Mouse (Mus musculus): ENCODE measurements around the gene Ctbp1. TPM values are rescaled to one million over a fixed set of nuclear protein-coding genes. Genes with fewer than 3 reads are reported as not detected.

Ctbp1 gene
- polyA plus RNA-seq, 1 experiment from 2014 or later = 513 TPM

DNA sequence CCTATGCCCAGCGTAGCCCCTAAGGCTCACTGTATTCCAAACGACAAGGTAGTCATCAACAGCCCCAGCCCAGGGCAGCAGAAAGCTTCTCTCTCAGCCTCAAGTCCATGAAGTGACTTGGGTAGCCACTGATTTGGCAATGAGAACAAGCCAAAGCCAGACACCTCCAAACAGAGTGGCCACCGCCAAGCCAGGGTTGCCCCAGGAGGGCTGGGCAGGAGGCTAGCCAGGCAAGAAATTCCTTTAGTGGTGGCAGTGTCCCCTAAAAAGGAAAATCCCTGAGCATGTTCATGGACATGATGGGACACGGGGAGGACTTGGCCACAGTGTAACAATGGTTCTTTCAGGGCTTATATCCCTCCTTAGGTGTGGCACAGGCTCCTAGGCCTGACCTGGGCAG, 55.0 kb downstream of the Ctbp1 start:
- Histone ChIP-seq H3K4me2 (ENCODE audit: low read depth, low read length) (no peak overlapping the region), H3K4me3 (ENCODE audit: low read depth, low read length) (no peak overlapping the region), H3K36me3 (ENCODE audit: control insufficient read depth, insufficient read depth, low read length) (no peaks in the 10 kb centered on the region), H3K4me1 (ENCODE audit: control insufficient read depth, insufficient read depth, low read length) (no peaks in the 10 kb centered on the region), H3K9me3 (ENCODE audit: control insufficient read depth, low read length) (no peaks in the 10 kb centered on the region), H3K9ac (replicated peaks; ENCODE audit: low read depth, low read length) (no peak overlapping the region), H3K27me3 (ENCODE audit: control insufficient read depth, insufficient read depth, low read length) (no peaks in the 10 kb centered on the region), H3K27ac (ENCODE audit: low read depth, low read length) (no peak overlapping the region)
- 90% methylated on average over 4 of the region's 4 CpGs for WGBS
- ATAC-seq (ENCODE audit: low read depth) = no peak

DNA sequence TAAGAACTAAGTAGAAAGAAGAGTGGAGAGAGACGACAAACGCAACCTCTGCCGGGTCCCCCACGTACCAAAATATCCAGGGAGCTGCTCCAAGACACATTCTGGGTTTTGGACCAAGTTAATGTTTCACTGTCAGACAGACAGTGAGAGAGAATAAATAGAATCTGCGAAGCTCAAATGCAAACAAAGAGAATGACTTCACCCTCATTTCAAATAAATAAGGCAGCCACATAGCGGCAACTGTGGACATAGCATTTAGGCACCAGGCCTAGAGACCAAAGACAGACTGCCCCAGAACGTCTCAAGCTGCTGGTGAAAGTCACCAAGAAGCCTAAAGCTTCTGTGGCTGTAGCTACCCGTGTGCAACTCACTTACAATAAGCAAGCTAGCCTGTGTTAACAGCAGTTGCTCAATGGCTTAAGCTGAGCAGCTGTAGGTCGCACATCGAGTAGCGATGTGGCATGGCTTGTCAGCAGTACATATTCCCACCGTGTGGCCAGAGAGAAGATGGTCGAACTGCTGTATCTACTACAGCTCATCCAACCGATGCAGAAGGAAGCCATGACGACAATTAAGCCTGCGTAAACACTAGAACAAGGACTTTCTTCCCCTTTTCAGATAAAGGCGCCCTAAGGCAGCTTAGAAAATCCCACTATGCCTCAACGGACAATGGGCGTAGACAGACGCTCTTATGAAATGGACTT, 55.9 kb downstream of the Ctbp1 start:
- no peaks in the 10 kb centered on the region for H3K27me3 ChIP-seq (ENCODE audit: control insufficient read depth, insufficient read depth, low read length)
- no peaks in the 10 kb centered on the region for H3K9me3 ChIP-seq (ENCODE audit: control insufficient read depth, low read length)
- H3K9ac ChIP-seq (replicated peaks; ENCODE audit: low read depth, low read length) = no peak overlapping the region
- no peak overlapping the region for H3K4me2 ChIP-seq (ENCODE audit: low read depth, low read length)
- H3K27ac ChIP-seq (ENCODE audit: low read depth, low read length) = no peak overlapping the region
- ATAC-seq (ENCODE audit: low read depth) = no peak
- no peaks in the 10 kb centered on the region for H3K36me3 ChIP-seq (ENCODE audit: control insufficient read depth, insufficient read depth, low read length)
- no peak overlapping the region for H3K4me3 ChIP-seq (ENCODE audit: low read depth, low read length)
- 71% methylated on average over 20 of the region's 20 CpGs for WGBS
- no peaks in the 10 kb centered on the region for H3K4me1 ChIP-seq (ENCODE audit: control insufficient read depth, insufficient read depth, low read length)

DNA sequence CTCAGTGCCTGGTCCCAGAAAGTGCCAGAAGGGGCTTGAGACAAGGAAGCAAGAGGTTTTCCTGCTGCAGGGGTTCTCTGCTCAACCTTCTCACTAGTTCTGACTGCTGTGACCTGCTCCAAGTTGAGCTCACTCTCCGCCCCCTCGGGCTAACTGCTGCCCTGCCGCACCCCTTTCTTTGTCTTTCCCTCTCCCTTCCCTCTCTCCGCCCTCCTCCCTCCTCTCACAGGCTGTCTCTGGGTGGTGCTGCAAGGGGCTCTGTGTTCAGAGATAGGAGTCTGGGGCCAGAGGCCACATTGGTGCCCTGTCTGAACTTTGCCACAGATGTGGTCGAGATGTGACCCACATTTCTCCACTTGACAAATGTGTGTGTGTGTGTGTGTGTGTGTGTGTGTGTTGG, 56.7 kb downstream of the Ctbp1 start, which contains the start of gene Spon2:
Spon2 (minus strand) TSS at position 375 of the 400 bp plus-strand sequence.
- Histone ChIP-seq H3K36me3 (ENCODE audit: control insufficient read depth, insufficient read depth, low read length) (no peaks in the 10 kb centered on the region), H3K4me2 (ENCODE audit: low read depth, low read length) (no peak within 1 kb of the TSS), H3K4me3 (ENCODE audit: low read depth, low read length) (no peak within 1 kb of the TSS), H3K9ac (replicated peaks; ENCODE audit: low read depth, low read length) (no peak within 1 kb of the TSS), H3K9me3 (ENCODE audit: control insufficient read depth, low read length) (no peaks in the 10 kb centered on the region), H3K27ac (ENCODE audit: low read depth, low read length) (no peak within 1 kb of the TSS), H3K27me3 (ENCODE audit: control insufficient read depth, insufficient read depth, low read length) (no peaks in the 10 kb centered on the region), H3K4me1 (ENCODE audit: control insufficient read depth, insufficient read depth, low read length) (no peaks in the 10 kb centered on the region)
- WGBS = 18% methylated on average over 5 of the region's 5 CpGs
- ATAC-seq (ENCODE audit: low read depth) = no peak

- no peak overlapping the region for H3K4me2 ChIP-seq (ENCODE audit: low read depth, low read length)
- no peak overlapping the region for H3K9ac ChIP-seq (replicated peaks; ENCODE audit: low read depth, low read length)
- no peaks in the 10 kb centered on the region for H3K9me3 ChIP-seq (ENCODE audit: control insufficient read depth, low read length)
- H3K4me1 ChIP-seq (ENCODE audit: control insufficient read depth, insufficient read depth, low read length) = no peaks in the 10 kb centered on the region
- no peaks in the 10 kb centered on the region for H3K27me3 ChIP-seq (ENCODE audit: control insufficient read depth, insufficient read depth, low read length)
- H3K4me3 ChIP-seq (ENCODE audit: low read depth, low read length) = no peak overlapping the region
- H3K27ac ChIP-seq (ENCODE audit: low read depth, low read length) = no peak overlapping the region
- H3K36me3 ChIP-seq (ENCODE audit: control insufficient read depth, insufficient read depth, low read length) = no peaks in the 10 kb centered on the region
- ATAC-seq (ENCODE audit: low read depth) = no peak
- 27% methylated on average over 3 of the region's 3 CpGs for WGBS
Observed at GRCm38 (mm10) chr5:33217663-33218062, 57.1 kb downstream of the Ctbp1 start.

GRCm38 (mm10) chr5:33214723-33215122, 60.1 kb downstream of the Ctbp1 start:
- Histone ChIP-seq H3K27me3 (ENCODE audit: control insufficient read depth, insufficient read depth, low read length) (no peaks in the 10 kb centered on the region), H3K4me2 (ENCODE audit: low read depth, low read length) (no peak overlapping the region), H3K9me3 (ENCODE audit: control insufficient read depth, low read length) (no peaks in the 10 kb centered on the region), H3K9ac (replicated peaks; ENCODE audit: low read depth, low read length) (no peak overlapping the region), H3K27ac (ENCODE audit: low read depth, low read length) (no peak overlapping the region), H3K36me3 (ENCODE audit: control insufficient read depth, insufficient read depth, low read length) (no peaks in the 10 kb centered on the region), H3K4me1 (ENCODE audit: control insufficient read depth, insufficient read depth, low read length) (no peaks in the 10 kb centered on the region), H3K4me3 (ENCODE audit: low read depth, low read length) (no peak overlapping the region)
- ATAC-seq (ENCODE audit: low read depth) = no peak
- 78% methylated on average over 4 of the region's 4 CpGs for WGBS

- Histone ChIP-seq H3K9ac (replicated peaks; ENCODE audit: low read depth, low read length) (no peak overlapping the region), H3K4me3 (ENCODE audit: low read depth, low read length) (no peak overlapping the region), H3K4me1 (ENCODE audit: control insufficient read depth, insufficient read depth, low read length) (no peaks in the 10 kb centered on the region), H3K4me2 (ENCODE audit: low read depth, low read length) (no peak overlapping the region), H3K9me3 (ENCODE audit: control insufficient read depth, low read length) (no peaks in the 10 kb centered on the region), H3K27me3 (ENCODE audit: control insufficient read depth, insufficient read depth, low read length) (no peaks in the 10 kb centered on the region), H3K27ac (ENCODE audit: low read depth, low read length) (no peak overlapping the region), H3K36me3 (ENCODE audit: control insufficient read depth, insufficient read depth, low read length) (no peaks in the 10 kb centered on the region)
- WGBS = 85% methylated on average over 5 of the region's 5 CpGs
- no peak for ATAC-seq (ENCODE audit: low read depth)
Observed at GRCm38 (mm10) chr5:33211254-33211653, 63.5 kb downstream of the Ctbp1 start.

GRCm38 (mm10) chr5:33210515-33210914, 64.3 kb downstream of the Ctbp1 start:
- Histone ChIP-seq H3K4me2 (ENCODE audit: low read depth, low read length) (no peak overlapping the region), H3K9me3 (ENCODE audit: control insufficient read depth, low read length) (no peaks in the 10 kb centered on the region), H3K4me1 (ENCODE audit: control insufficient read depth, insufficient read depth, low read length) (no peaks in the 10 kb centered on the region), H3K9ac (replicated peaks; ENCODE audit: low read depth, low read length) (no peak overlapping the region), H3K27ac (ENCODE audit: low read depth, low read length) (no peak overlapping the region), H3K36me3 (ENCODE audit: control insufficient read depth, insufficient read depth, low read length) (no peaks in the 10 kb centered on the region), H3K27me3 (ENCODE audit: control insufficient read depth, insufficient read depth, low read length) (no peaks in the 10 kb centered on the region), H3K4me3 (ENCODE audit: low read depth, low read length) (no peak overlapping the region)
- WGBS = 92% methylated on average over 3 of the region's 3 CpGs
- ATAC-seq (ENCODE audit: low read depth) = no peak

GRCm38 (mm10) chr5:33208533-33209245, 66.1 kb downstream of the Ctbp1 start:
- no peak for ATAC-seq (ENCODE audit: low read depth)
- H3K9me3 ChIP-seq (ENCODE audit: control insufficient read depth, low read length) = no peaks in the 10 kb centered on the region
- H3K27me3 ChIP-seq (ENCODE audit: control insufficient read depth, insufficient read depth, low read length) = no peaks in the 10 kb centered on the region
- H3K4me3 ChIP-seq (ENCODE audit: low read depth, low read length) = no peak overlapping the region
- H3K36me3 ChIP-seq (ENCODE audit: control insufficient read depth, insufficient read depth, low read length) = no peaks in the 10 kb centered on the region
- no peaks in the 10 kb centered on the region for H3K4me1 ChIP-seq (ENCODE audit: control insufficient read depth, insufficient read depth, low read length)
- 82% methylated on average over 14 of the region's 14 CpGs for WGBS
- H3K27ac ChIP-seq (ENCODE audit: low read depth, low read length) = no peak overlapping the region
- H3K9ac ChIP-seq (replicated peaks; ENCODE audit: low read depth, low read length) = no peak overlapping the region
- no peak overlapping the region for H3K4me2 ChIP-seq (ENCODE audit: low read depth, low read length)

- no peak overlapping the region for H3K4me3 ChIP-seq (ENCODE audit: low read depth, low read length)
- H3K27me3 ChIP-seq (ENCODE audit: control insufficient read depth, insufficient read depth, low read length) = no peaks in the 10 kb centered on the region
- H3K9ac ChIP-seq (replicated peaks; ENCODE audit: low read depth, low read length) = no peak overlapping the region
- WGBS = 66% methylated on average over 9 of the region's 9 CpGs
- no peak for ATAC-seq (ENCODE audit: low read depth)
- H3K27ac ChIP-seq (ENCODE audit: low read depth, low read length) = no peak overlapping the region
- H3K4me1 ChIP-seq (ENCODE audit: control insufficient read depth, insufficient read depth, low read length) = no peaks in the 10 kb centered on the region
- H3K36me3 ChIP-seq (ENCODE audit: control insufficient read depth, insufficient read depth, low read length) = no peaks in the 10 kb centered on the region
- no peaks in the 10 kb centered on the region for H3K9me3 ChIP-seq (ENCODE audit: control insufficient read depth, low read length)
- H3K4me2 ChIP-seq (ENCODE audit: low read depth, low read length) = no peak overlapping the region
Observed at GRCm38 (mm10) chr5:33207136-33207535, 67.7 kb downstream of the Ctbp1 start.
